Mouse (Mus musculus) E14TG2a.4 (cell line): ENCODE measurements around the gene Shb.

Experiments used
- CTCF ChIP-seq: conservative IDR thresholded peaks from 2 replicates; pipeline ENCODE4 v1.5.1; 2014; ENCODE audit warnings: low read length
- POU5F1 ChIP-seq: IDR thresholded peaks from 2 replicates; pipeline ENCODE4 v1.6.1; 2014; ENCODE audit warnings: low read length, borderline replicate concordance

DNA sequence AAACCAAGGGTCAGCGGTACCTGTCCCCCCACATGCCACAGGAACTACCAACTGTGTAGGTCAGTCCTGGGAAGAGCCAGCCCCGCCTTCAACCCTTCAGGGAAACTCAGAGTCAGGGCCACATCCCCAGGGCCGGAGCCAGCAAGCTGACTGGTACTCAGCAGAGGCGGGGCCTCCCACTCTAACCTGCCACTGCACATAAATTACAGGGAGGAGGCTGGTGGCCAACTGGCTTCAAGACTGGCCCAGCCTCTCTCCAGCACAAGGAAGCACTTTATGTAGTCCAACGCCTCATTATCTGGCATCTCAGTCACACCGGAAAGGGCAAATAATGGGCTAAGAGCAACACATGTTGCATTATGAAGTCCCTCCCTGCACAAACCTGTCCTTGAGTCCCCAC, 22.1 kb downstream of the Shb start:
- no peak for TF ChIP-seq CTCF
- no peak for TF ChIP-seq POU5F1
